Mouse (Mus musculus): ENCODE results near the gene Psat1. TPM values are rescaled to one million over a fixed set of nuclear protein-coding genes. Genes with fewer than 3 reads are reported as not detected.

Gene Psat1
- total RNA-seq, 1 experiment from 2014 or later: 7.0 TPM

GRCm38 (mm10) chr19:15879271-15879670, 67.9 kb downstream of the Psat1 start:
- ATAC-seq (replicated peaks; ENCODE audit: insufficient number of reproducible peaks, low FRiP score, low TSS enrichment, poor library complexity, severe bottlenecking): no peak

- ATAC-seq (replicated peaks; ENCODE audit: insufficient number of reproducible peaks, low FRiP score, low TSS enrichment, poor library complexity, severe bottlenecking): no peak
These were observed 78.1 kb downstream of the Psat1 start for GRCm38 (mm10) chr19:15868865-15869698.

- no peak for ATAC-seq (replicated peaks; ENCODE audit: insufficient number of reproducible peaks, low FRiP score, low TSS enrichment, poor library complexity, severe bottlenecking)
These were observed 80.3 kb downstream of the Psat1 start for GRCm38 (mm10) chr19:15866851-15867250.

GRCm38 (mm10) chr19:15866126-15866525, 81.0 kb downstream of the Psat1 start:
- ATAC-seq (replicated peaks; ENCODE audit: insufficient number of reproducible peaks, low FRiP score, low TSS enrichment, poor library complexity, severe bottlenecking): no peak

GRCm38 (mm10) chr19:15865431-15865830, 81.7 kb downstream of the Psat1 start:
- no peak for ATAC-seq (replicated peaks; ENCODE audit: insufficient number of reproducible peaks, low FRiP score, low TSS enrichment, poor library complexity, severe bottlenecking)

- ATAC-seq (replicated peaks; ENCODE audit: insufficient number of reproducible peaks, low FRiP score, low TSS enrichment, poor library complexity, severe bottlenecking): no peak
These were observed 83.0 kb downstream of the Psat1 start for GRCm38 (mm10) chr19:15864129-15864528.

- no peak for ATAC-seq (replicated peaks; ENCODE audit: insufficient number of reproducible peaks, low FRiP score, low TSS enrichment, poor library complexity, severe bottlenecking)
These were observed 91.8 kb downstream of the Psat1 start for GRCm38 (mm10) chr19:15855379-15855778.

Other genes starting within 250 kb of the Psat1 start
- 1.9 to 4.9 TPM (median 3.2 TPM) in 3 replicates for gene Cep78, start 37.7 kb upstream of the Psat1 start, total RNA-seq (2017)
- 11.8 to 16.7 TPM (median 14.8 TPM) in 3 replicates for gene Gnaq, start 185.5 kb upstream of the Psat1 start, total RNA-seq (2017)

Measured in monocyte, adult 5-6 weeks (primary cell).